Mouse (Mus musculus): ENCODE measurements at regions not wholly inside any gene's neighbourhood (a gene's known extent, or its start where the extent isn't known, plus 50 kb on each side); places are given as distances from the start of the nearest gene placed in this dataset.

GRCm38 (mm10) chr13:45230804-45231203 is 152.3 kb downstream of the Gm9817 start:
- Histone ChIP-seq H3K9me3 (no peaks in the 10 kb centered on the region), H3K4me1 (replicated peaks) (peaks cover 9% of the 10 kb centered on the region; the same call in 1 of the 2 replicates), H3K27ac (no peak overlapping the region), H3K4me2 (replicated peaks) (no peak overlapping the region), H3K36me3 (no peaks in the 10 kb centered on the region), H3K4me3 (replicated peaks) (no peak overlapping the region), H3K9ac (replicated peaks) (no peak overlapping the region), H3K27me3 (no peaks in the 10 kb centered on the region)
- ATAC-seq: no peak
- WGBS: 77% methylated on average over 2 of the region's 2 CpGs

- no peaks in the 10 kb centered on the region for H3K36me3 ChIP-seq
- H3K4me1 ChIP-seq (replicated peaks): peaks cover 11% of the 10 kb centered on the region; the same call in 1 of the 2 replicates
- no peaks in the 10 kb centered on the region for H3K27me3 ChIP-seq
- no peak for ATAC-seq
- no peak overlapping the region for H3K4me2 ChIP-seq (replicated peaks)
- no peaks in the 10 kb centered on the region for H3K9me3 ChIP-seq
- WGBS: 22% methylated on average over 5 of the region's 5 CpGs
- H3K9ac ChIP-seq (replicated peaks): no peak overlapping the region
- H3K27ac ChIP-seq: no peak overlapping the region
- H3K4me3 ChIP-seq (replicated peaks): no peak overlapping the region
Observed at GRCm38 (mm10) chr13:45235236-45235635, 154.3 kb upstream of the Mylip start.

GRCm38 (mm10) chr13:45238258-45238657 is 151.3 kb upstream of the Mylip start:
- WGBS: 89% methylated on average over 7 of the region's 7 CpGs
- H3K9me3 ChIP-seq: no peaks in the 10 kb centered on the region
- H3K4me2 ChIP-seq (replicated peaks): no peak overlapping the region
- H3K4me3 ChIP-seq (replicated peaks): no peak overlapping the region
- H3K27ac ChIP-seq: no peak overlapping the region
- H3K9ac ChIP-seq (replicated peaks): no peak overlapping the region
- H3K36me3 ChIP-seq: no peaks in the 10 kb centered on the region
- H3K27me3 ChIP-seq: no peaks in the 10 kb centered on the region
- ATAC-seq: no peak
- H3K4me1 ChIP-seq (replicated peaks): peaks cover 11% of the 10 kb centered on the region; the same call in 1 of the 2 replicates

- no peaks in the 10 kb centered on the region for H3K9me3 ChIP-seq
- 0 out of 2 replicates have a peak overlapping the region, but pooled peaks have one; percentile 7 for H3K27ac ChIP-seq
- H3K4me2 ChIP-seq (replicated peaks): no peak overlapping the region
- ATAC-seq: 0 out of 2 replicates have a peak, but pooled peaks have one; percentile 20
- no peaks in the 10 kb centered on the region for H3K27me3 ChIP-seq
- H3K4me3 ChIP-seq (replicated peaks): no peak overlapping the region
- no peak overlapping the region for H3K9ac ChIP-seq (replicated peaks)
- 75% methylated on average over 9 of the region's 9 CpGs for WGBS
- H3K36me3 ChIP-seq: no peaks in the 10 kb centered on the region
- peaks cover 11% of the 10 kb centered on the region; the same call in 1 of the 2 replicates for H3K4me1 ChIP-seq (replicated peaks)
Observed at GRCm38 (mm10) chr13:45239153-45239552, 150.4 kb upstream of the Mylip start.

- Histone ChIP-seq H3K4me1 (replicated peaks) (peaks cover 7% of the 10 kb centered on the region; the same call in 1 of the 2 replicates), H3K4me3 (replicated peaks) (no peak overlapping the region), H3K27me3 (no peaks in the 10 kb centered on the region), H3K27ac (no peak overlapping the region), H3K9me3 (no peaks in the 10 kb centered on the region), H3K4me2 (replicated peaks) (no peak overlapping the region), H3K9ac (replicated peaks) (no peak overlapping the region), H3K36me3 (no peaks in the 10 kb centered on the region)
- WGBS: 84% methylated on average over 13 of the region's 13 CpGs
- ATAC-seq: no peak
Observed at GRCm38 (mm10) chr13:45240009-45240653, 149.4 kb upstream of the Mylip start.

- Histone ChIP-seq H3K4me1 (replicated peaks) (peaks cover 3% of the 10 kb centered on the region; the same call in 1 of the 2 replicates), H3K27ac (no peak overlapping the region), H3K9me3 (no peaks in the 10 kb centered on the region), H3K4me3 (replicated peaks) (no peak overlapping the region), H3K4me2 (replicated peaks) (no peak overlapping the region), H3K9ac (replicated peaks) (no peak overlapping the region), H3K27me3 (no peaks in the 10 kb centered on the region), H3K36me3 (no peaks in the 10 kb centered on the region)
- no peak for ATAC-seq
- WGBS: 28% methylated on average over 3 of the region's 3 CpGs
Observed at GRCm38 (mm10) chr13:45242261-45242660, 147.3 kb upstream of the Mylip start.

- no peaks in the 10 kb centered on the region for H3K9me3 ChIP-seq
- 65% methylated on average over 12 of the region's 12 CpGs for WGBS
- peaks cover 3% of the 10 kb centered on the region; the same call in 1 of the 2 replicates for H3K4me1 ChIP-seq (replicated peaks)
- no peak overlapping the region for H3K27ac ChIP-seq
- no peaks in the 10 kb centered on the region for H3K27me3 ChIP-seq
- H3K9ac ChIP-seq (replicated peaks): no peak overlapping the region
- H3K36me3 ChIP-seq: no peaks in the 10 kb centered on the region
- ATAC-seq: no peak
- no peak overlapping the region for H3K4me2 ChIP-seq (replicated peaks)
- H3K4me3 ChIP-seq (replicated peaks): no peak overlapping the region
Observed at GRCm38 (mm10) chr13:45242750-45243149, 146.8 kb upstream of the Mylip start.

- Histone ChIP-seq H3K9me3 (no peaks in the 10 kb centered on the region), H3K4me3 (replicated peaks) (no peak overlapping the region), H3K27me3 (no peaks in the 10 kb centered on the region), H3K27ac (no peak overlapping the region), H3K9ac (replicated peaks) (no peak overlapping the region), H3K4me1 (replicated peaks) (peaks cover 6% of the 10 kb centered on the region), H3K36me3 (no peaks in the 10 kb centered on the region), H3K4me2 (replicated peaks) (no peak overlapping the region)
- ATAC-seq: no peak
- WGBS: 74% methylated on average over 5 of the region's 5 CpGs
Observed at GRCm38 (mm10) chr13:45245651-45246050, 143.9 kb upstream of the Mylip start.

GRCm38 (mm10) chr13:45246341-45246740 is 143.2 kb upstream of the Mylip start:
- WGBS: 77% methylated on average over 2 of the region's 2 CpGs
- H3K4me1 ChIP-seq (replicated peaks): peaks cover 6% of the 10 kb centered on the region
- no peak overlapping the region for H3K27ac ChIP-seq
- H3K4me2 ChIP-seq (replicated peaks): no peak overlapping the region
- no peaks in the 10 kb centered on the region for H3K27me3 ChIP-seq
- no peak for ATAC-seq
- H3K4me3 ChIP-seq (replicated peaks): no peak overlapping the region
- H3K9ac ChIP-seq (replicated peaks): no peak overlapping the region
- H3K9me3 ChIP-seq: no peaks in the 10 kb centered on the region
- H3K36me3 ChIP-seq: no peaks in the 10 kb centered on the region

GRCm38 (mm10) chr13:45250028-45250427 is 139.5 kb upstream of the Mylip start:
- H3K4me1 ChIP-seq (replicated peaks): peaks cover 6% of the 10 kb centered on the region
- ATAC-seq: no peak
- WGBS: 39% methylated on average over 1 of the region's 1 CpGs
- no peaks in the 10 kb centered on the region for H3K27me3 ChIP-seq
- H3K4me3 ChIP-seq (replicated peaks): no peak overlapping the region
- no peak overlapping the region for H3K9ac ChIP-seq (replicated peaks)
- H3K9me3 ChIP-seq: no peaks in the 10 kb centered on the region
- no peaks in the 10 kb centered on the region for H3K36me3 ChIP-seq
- H3K4me2 ChIP-seq (replicated peaks): no peak overlapping the region
- no peak overlapping the region for H3K27ac ChIP-seq

- 83% methylated on average over 3 of the region's 3 CpGs for WGBS
- no peak for ATAC-seq
- Histone ChIP-seq H3K27me3 (no peaks in the 10 kb centered on the region), H3K36me3 (no peaks in the 10 kb centered on the region), H3K9ac (replicated peaks) (no peak overlapping the region), H3K4me3 (replicated peaks) (no peak overlapping the region), H3K4me1 (replicated peaks) (peaks cover 6% of the 10 kb centered on the region), H3K27ac (no peak overlapping the region), H3K9me3 (no peaks in the 10 kb centered on the region), H3K4me2 (replicated peaks) (no peak overlapping the region)
Observed at GRCm38 (mm10) chr13:45251068-45251467, 138.5 kb upstream of the Mylip start.

GRCm38 (mm10) chr13:45252126-45252525 is 137.4 kb upstream of the Mylip start:
- ATAC-seq: no peak
- no peak overlapping the region for H3K4me3 ChIP-seq (replicated peaks)

GRCm38 (mm10) chr13:45253221-45253620 is 136.3 kb upstream of the Mylip start:
- Histone ChIP-seq H3K27ac (no peak overlapping the region), H3K9ac (replicated peaks) (no peak overlapping the region), H3K4me2 (replicated peaks) (no peak overlapping the region), H3K4me3 (replicated peaks) (no peak overlapping the region), H3K27me3 (no peaks in the 10 kb centered on the region), H3K4me1 (replicated peaks) (peaks cover 6% of the 10 kb centered on the region), H3K9me3 (no peaks in the 10 kb centered on the region), H3K36me3 (no peaks in the 10 kb centered on the region)
- no peak for ATAC-seq
- 55% methylated on average over 2 of the region's 2 CpGs for WGBS

More at GRCm38 (mm10) chr13:45252126-45252525, 137.4 kb upstream of the Mylip start:
- 86% methylated on average over 3 of the region's 3 CpGs for WGBS
- Histone ChIP-seq H3K36me3 (no peaks in the 10 kb centered on the region), H3K9ac (replicated peaks) (no peak overlapping the region), H3K27me3 (no peaks in the 10 kb centered on the region), H3K27ac (no peak overlapping the region), H3K4me2 (replicated peaks) (no peak overlapping the region), H3K4me1 (replicated peaks) (peaks cover 6% of the 10 kb centered on the region), H3K9me3 (no peaks in the 10 kb centered on the region)
